In the genomic region with DNA sequence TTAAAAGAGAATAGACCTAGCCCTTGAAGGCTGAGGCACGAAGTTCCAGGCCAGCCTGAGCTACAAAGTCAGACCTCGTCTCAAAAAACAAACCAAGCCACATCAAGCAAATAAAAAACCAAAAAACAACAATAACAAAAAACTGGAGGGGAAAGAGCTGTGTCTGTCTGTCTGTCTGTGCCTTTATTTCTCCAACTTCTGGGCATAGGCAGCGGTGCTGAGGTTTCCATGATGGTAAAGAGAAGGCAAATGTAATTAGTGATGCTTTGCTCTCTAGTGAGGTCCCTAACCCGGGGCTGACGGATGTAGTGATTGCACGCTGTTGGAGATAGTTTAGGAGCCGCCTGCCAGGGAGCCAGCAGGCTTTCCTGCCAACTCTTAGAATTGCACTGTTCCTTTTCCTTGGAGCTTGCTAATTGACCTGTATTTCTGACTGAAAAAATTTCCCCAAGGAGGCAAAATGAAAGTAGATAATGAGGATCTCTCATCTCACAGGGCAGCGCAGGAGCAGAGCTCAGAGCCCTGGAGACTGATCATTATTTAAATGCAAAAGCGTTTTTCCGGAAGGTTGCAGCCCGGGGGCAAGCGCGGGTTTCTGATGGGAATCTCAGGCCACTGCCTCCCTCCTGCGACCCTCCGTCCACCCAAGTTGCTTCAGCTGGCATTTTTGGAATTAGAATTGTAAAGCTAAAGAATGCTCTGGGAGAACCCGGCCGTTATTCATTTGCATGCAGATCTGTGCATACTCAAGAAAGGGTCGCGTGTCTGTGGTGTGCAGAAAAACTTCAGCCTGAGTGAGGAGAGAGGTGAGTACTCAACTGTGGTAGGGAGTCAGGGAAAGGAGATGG, we compare ENCODE assay signal across 9 mouse cellular contexts. TPM values are rescaled to one million over a fixed set of nuclear protein-coding genes. Genes with fewer than 3 reads are reported as not detected.
DNase-seq lines count a peak whose midpoint lies in the region; ATAC-seq lines count a peak whose summit lies in the region.
"Had no signal": no experiment of that assay in that cellular context is flagged by ENCODE, and none has a peak within 500 bp of the region (broad histone marks: within the 10 kb centered on the region; RNA-seq: fewer than 3 reads in every experiment).

No protein-coding gene starts in this region.

- peak overlapping the region; percentile 71 for H3K4me2 ChIP-seq in heart, embryonic 12.5 days
- H3K4me2 ChIP-seq in midbrain, embryonic 13.5 days (replicated peaks), result peak overlapping the region; percentile 53

- WGBS in heart, embryonic 12.5 days, result 7% methylated on average over 19 of the region's 19 CpGs
- WGBS in hindbrain, embryonic 10.5 days, result 6% methylated on average over 19 of the region's 19 CpGs
- WGBS in midbrain, embryonic 13.5 days, result 4% methylated on average over 19 of the region's 19 CpGs

- H3K4me1 ChIP-seq in heart, embryonic 12.5 days (replicated peaks), result peaks cover 9% of the 10 kb centered on the region; the same call in 1 of the 2 replicates
- H3K4me1 ChIP-seq in hindbrain, embryonic 10.5 days (replicated peaks), result peaks cover 19% of the 10 kb centered on the region
- peaks cover 19% of the 10 kb centered on the region for H3K4me1 ChIP-seq in midbrain, embryonic 13.5 days (replicated peaks)

- DNase-seq in heart, postnatal 36 days, result no peak
- DNase-seq in R1 (ENCODE audit: low read depth, low spot score), result peak; percentile 40
- DNase-seq in hindbrain, embryonic 10.5 days (ENCODE audit: low spot score), result peak; percentile 54
- no peak for DNase-seq in testis, postnatal 14 days (ENCODE audit: low spot score)
- DNase-seq in layer of hippocampus, postnatal 25 days (ENCODE audit: extremely low spot score in 1 of 2, low spot score in 1 of 2), result no peak
- no peak for DNase-seq in cerebellum, postnatal 4 days (ENCODE audit: low spot score in 2 of 2)

- ATAC-seq in heart, embryonic 12.5 days (ENCODE audit: insufficient number of reproducible peaks, low FRiP score), result no peak
- ATAC-seq in midbrain, embryonic 13.5 days, result peak; percentile 77

- H3K36me3 ChIP-seq in heart, embryonic 12.5 days, result no peaks in the 10 kb centered on the region
- H3K36me3 ChIP-seq in hindbrain, embryonic 10.5 days, result no peaks in the 10 kb centered on the region
- no peaks in the 10 kb centered on the region for H3K36me3 ChIP-seq in midbrain, embryonic 13.5 days
- H3K36me3 ChIP-seq: G1E had no signal

- no peaks in the 10 kb centered on the region for H3K27me3 ChIP-seq in heart, embryonic 12.5 days (replicated peaks)
- no peaks in the 10 kb centered on the region for H3K27me3 ChIP-seq in hindbrain, embryonic 10.5 days (ENCODE audit: insufficient read depth, poor library complexity, severe bottlenecking)
- no peaks in the 10 kb centered on the region for H3K27me3 ChIP-seq in midbrain, embryonic 13.5 days

- peak overlapping the region; percentile 36 for H3K4me3 ChIP-seq in heart, embryonic 12.5 days
- peak overlapping the region; percentile 46 for H3K4me3 ChIP-seq in hindbrain, embryonic 10.5 days
- H3K4me3 ChIP-seq in midbrain, embryonic 13.5 days (replicated peaks), result peak overlapping the region; percentile 27

- H3K9ac ChIP-seq in heart, embryonic 12.5 days, result peak overlapping the region; percentile 58
- H3K9ac ChIP-seq in midbrain, embryonic 13.5 days (replicated peaks), result peak overlapping the region; percentile 53

- no peaks in the 10 kb centered on the region for H3K9me3 ChIP-seq in heart, embryonic 12.5 days (replicated peaks)
- H3K9me3 ChIP-seq in hindbrain, embryonic 10.5 days, result no peaks in the 10 kb centered on the region
- no peaks in the 10 kb centered on the region for H3K9me3 ChIP-seq in midbrain, embryonic 13.5 days
- H3K9me3 ChIP-seq: G1E had no signal

- no peak overlapping the region for H3K27ac ChIP-seq in heart, embryonic 12.5 days (ENCODE audit: poor library complexity, severe bottlenecking)
- H3K27ac ChIP-seq in hindbrain, embryonic 10.5 days, result peak overlapping the region; percentile 78
- peak overlapping the region; percentile 53 for H3K27ac ChIP-seq in midbrain, embryonic 13.5 days

- intact Hi-C loops in heart, postnatal 36 days (cut with DNase I), result no loop called here

RNA-seq across cellular contexts. Expression of a gene that starts 14.1 kb away (rescaled TPM):
- 0.47 and 0.85 TPM in 2 replicates for polyA plus RNA-seq in heart, embryonic 12.5 days (2016; fragmentation: Nextera tagmentation; extraction: Ambion mirVana)
- total RNA-seq in heart, postnatal 36 days (2021), result 1 to 10 TPM; 1.2 to 1.6 TPM
- polyA plus RNA-seq in hindbrain, embryonic 10.5 days (2016; fragmentation: Nextera tagmentation; extraction: Ambion mirVana), result 1.3 and 1.5 TPM in 2 replicates
- 2.9 and 3.1 TPM in 2 replicates for polyA plus RNA-seq in midbrain, embryonic 13.5 days (2015; fragmentation: Nextera tagmentation; extraction: Ambion mirVana)
- 10 to 100 TPM; 13.2 to 13.4 TPM for total RNA-seq in layer of hippocampus, postnatal 25 days (2021)

RNA-seq across cellular contexts. Expression of a gene that starts 49.1 kb away (rescaled TPM):
- 27.6 and 31.0 TPM in 2 replicates for polyA plus RNA-seq in heart, embryonic 12.5 days (2016; fragmentation: Nextera tagmentation; extraction: Ambion mirVana)
- 10 to 100 TPM; 17.0 to 19.0 TPM for total RNA-seq in heart, postnatal 36 days (2021)
- polyA plus RNA-seq in hindbrain, embryonic 10.5 days (2016; fragmentation: Nextera tagmentation; extraction: Ambion mirVana), result 35.0 and 39.8 TPM in 2 replicates
- polyA plus RNA-seq in midbrain, embryonic 13.5 days (2015; fragmentation: Nextera tagmentation; extraction: Ambion mirVana), result 42.8 and 43.8 TPM in 2 replicates
- total RNA-seq in layer of hippocampus, postnatal 25 days (2021), result 10 to 100 TPM; 38.3 to 42.1 TPM

RNA-seq across cellular contexts. Expression of a gene that starts 51.4 kb away (rescaled TPM):
- 108 and 111 TPM in 2 replicates for polyA plus RNA-seq in heart, embryonic 12.5 days (2016; fragmentation: Nextera tagmentation; extraction: Ambion mirVana)
- total RNA-seq in heart, postnatal 36 days (2021), result 10 to 100 TPM; 38.6 to 39.0 TPM
- 342 and 383 TPM in 2 replicates for polyA plus RNA-seq in hindbrain, embryonic 10.5 days (2016; fragmentation: Nextera tagmentation; extraction: Ambion mirVana)
- 455 and 504 TPM in 2 replicates for polyA plus RNA-seq in midbrain, embryonic 13.5 days (2015; fragmentation: Nextera tagmentation; extraction: Ambion mirVana)
- total RNA-seq in layer of hippocampus, postnatal 25 days (2021), result 100 to 1,000 TPM; 267 to 285 TPM

Comparison
In these comparisons a context has a peak if more than half of its experiments do, and no peak if none do; other contexts are left out.
1. DNase-seq: peak in R1 (single experiment) and hindbrain, embryonic 10.5 days (single experiment); none in heart, postnatal 36 days (0 of 2), testis, postnatal 14 days (single experiment), layer of hippocampus, postnatal 25 days (0 of 2) and cerebellum, postnatal 4 days (0 of 2).
2. Peak in every context shown above with its lines, with median percentiles within 50 percentile points of each other: H3K4me3 ChIP-seq.